Mouse (Mus musculus) neural tube, embryonic 15.5 days (tissue): ENCODE data around the gene Cd38. TPM values are rescaled to one million over a fixed set of nuclear protein-coding genes. Genes with fewer than 3 reads are reported as not detected.

Experiments
- ATAC-seq: fragments of 200-750 bp; cut with Nextera tagmentation; 2 replicates; pipeline ENCODE4 v1.8.0; 2017; ENCODE audit warnings: mild to moderate bottlenecking, moderate TSS enrichment, moderate library complexity; ENCODE audit not compliant: low FRiP score
- H3K27ac ChIP-seq: fragments of 300-500 bp; sonication (generic); replicated peaks from 2 replicates; pipeline ENCODE4 v1.5.1; 2015; ENCODE audit warnings: mild to moderate bottlenecking, inconsistent platforms
- H3K27me3 ChIP-seq: fragments of 300-500 bp; sonication (generic); replicated peaks from 2 replicates; pipeline ENCODE4 v1.6.1; 2015; ENCODE audit warnings: inconsistent platforms
- H3K36me3 ChIP-seq: fragments of 300-500 bp; sonication (generic); 2 replicates; pipeline ENCODE4 v1.6.1; 2015; ENCODE audit warnings: inconsistent platforms
- H3K4me1 ChIP-seq: fragments of 300-500 bp; sonication (generic); 2 replicates; pipeline ENCODE4 v1.6.1; 2015; ENCODE audit warnings: inconsistent platforms
- H3K4me2 ChIP-seq: fragments of 300-500 bp; sonication (generic); 2 replicates; pipeline ENCODE4 v1.6.1; 2015; ENCODE audit warnings: inconsistent platforms, mild to moderate bottlenecking, moderate library complexity
- H3K4me3 ChIP-seq: fragments of 300-500 bp; sonication (generic); replicated peaks from 2 replicates; pipeline ENCODE4 v1.5.1; 2015; ENCODE audit warnings: mild to moderate bottlenecking, inconsistent platforms
- H3K9ac ChIP-seq: fragments of 300-500 bp; sonication (generic); replicated peaks from 2 replicates; pipeline ENCODE4 v1.6.1; 2015; ENCODE audit warnings: mild to moderate bottlenecking, inconsistent platforms
- H3K9me3 ChIP-seq: fragments of 300-500 bp; sonication (generic); replicated peaks from 2 replicates; pipeline ENCODE4 v1.6.1; 2016; ENCODE audit warnings: inconsistent platforms
- WGBS: fragments of 180-500 bp; shearing (Covaris S2); methylation state at CpG from one replicate; pipeline ENCODE4 v1.1.7; 2015; ENCODE audit warnings: mixed read lengths; 5-methylcytosine and 5-hydroxymethylcytosine counted together
- polyA plus RNA-seq: library from polyadenylated mRNA; unstranded; fragments of >200 nt; fragmentation: Nextera tagmentation; extraction: Ambion mirVana; gene quantifications from 2 replicates; pipeline ENCODE4 v1.2.1, GENCODE M21; 2015

Cd38 gene
- polyA plus RNA-seq, 1 experiment from 2014 or later, result 3.1 TPM

DNA sequence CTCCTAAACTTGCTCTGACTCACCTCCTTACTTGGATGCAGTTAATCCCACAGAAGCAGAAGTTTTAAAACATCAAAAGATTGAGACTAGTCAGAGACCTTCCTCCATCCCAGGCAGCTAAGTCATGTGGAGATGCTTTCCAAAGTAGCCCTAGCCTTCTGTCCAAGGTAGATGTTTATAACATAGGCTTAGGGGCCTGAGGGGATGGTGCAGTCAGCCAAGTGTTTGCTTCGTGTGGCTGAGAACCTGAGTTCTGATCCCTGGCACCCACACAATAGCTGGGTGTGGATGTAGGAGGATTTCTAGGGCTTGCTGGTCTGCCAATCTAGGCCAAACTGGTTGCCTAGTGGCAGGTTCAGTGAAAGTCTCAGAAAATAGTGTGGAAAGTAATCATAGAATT, 84.9 kb downstream of the Cd38 start:
- Histone ChIP-seq H3K27me3 (no peaks in the 10 kb centered on the region), H3K36me3 (no peaks in the 10 kb centered on the region), H3K4me2 (no peak overlapping the region), H3K4me1 (peaks cover 7% of the 10 kb centered on the region), H3K9ac (no peak overlapping the region), H3K9me3 (no peaks in the 10 kb centered on the region), H3K4me3 (no peak overlapping the region), H3K27ac (no peak overlapping the region)
- ATAC-seq, result no peak
- WGBS, result 70% methylated on average over 1 of the region's 1 CpGs

GRCm38 (mm10) chr5:43959884-43960440, 91.6 kb downstream of the Cd38 start:
- Histone ChIP-seq H3K4me3 (no peak overlapping the region), H3K9me3 (no peaks in the 10 kb centered on the region), H3K9ac (no peak overlapping the region), H3K4me2 (no peak overlapping the region), H3K4me1 (no peaks in the 10 kb centered on the region), H3K27ac (no peak overlapping the region), H3K27me3 (no peaks in the 10 kb centered on the region), H3K36me3 (no peaks in the 10 kb centered on the region)
- ATAC-seq, result no peak
- 85% methylated on average over 3 of the region's 3 CpGs for WGBS

DNA sequence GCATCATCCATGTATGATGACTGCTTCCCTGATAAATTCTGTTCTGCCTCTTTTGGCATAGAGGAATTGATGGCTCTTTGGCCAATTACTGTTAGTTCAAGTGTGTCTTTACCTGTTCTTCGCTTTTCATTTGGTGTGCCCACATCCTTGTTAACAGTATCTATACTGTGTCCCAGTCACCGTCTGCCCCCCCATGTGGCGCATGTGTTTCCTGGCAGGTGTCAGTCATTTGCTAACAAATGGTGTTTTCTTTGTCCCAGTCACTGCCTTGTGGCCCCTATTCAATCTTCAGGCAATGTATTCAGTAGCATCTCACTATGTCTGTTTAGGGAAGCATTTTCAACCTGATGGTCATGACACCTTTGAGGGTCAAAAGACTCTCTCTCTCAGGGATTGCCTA, 92.7 kb downstream of the Cd38 start:
- Histone ChIP-seq H3K36me3 (no peaks in the 10 kb centered on the region), H3K27me3 (no peaks in the 10 kb centered on the region), H3K4me2 (no peak overlapping the region), H3K4me3 (no peak overlapping the region), H3K9ac (no peak overlapping the region), H3K27ac (no peak overlapping the region), H3K9me3 (no peaks in the 10 kb centered on the region), H3K4me1 (no peaks in the 10 kb centered on the region)
- ATAC-seq, result no peak
- WGBS, result 95% methylated on average over 3 of the region's 3 CpGs

Other genes with a start within 250 kb of the Cd38 start
- 7.6 and 8.4 TPM in 2 replicates for gene Cc2d2a, start 206.2 kb upstream of the Cd38 start, polyA plus RNA-seq
- gene Bst1, start 49.7 kb upstream of the Cd38 start, polyA plus RNA-seq, result 0.55 and 4.5 TPM in 2 replicates
- gene Fbxl5, start 46.9 kb upstream of the Cd38 start, polyA plus RNA-seq, result 73.5 and 74.1 TPM in 2 replicates
- gene Gm7879, start 44.6 kb downstream of the Cd38 start, polyA plus RNA-seq, result 0.46 and 0.72 TPM in 2 replicates
- gene Fgfbp1, start 113.2 kb downstream of the Cd38 start, polyA plus RNA-seq, result 6.9 and 16.0 TPM in 2 replicates
- gene Prom1, start 233.5 kb downstream of the Cd38 start, polyA plus RNA-seq, result 23.2 and 33.8 TPM in 2 replicates